Mouse (Mus musculus) adrenal gland, adult (tissue): Measurements from ENCODE around the gene Agxt2.

ENCODE experiments used
- DNase-seq, 2 experiments: peaks; one replicate each; pipeline ENCODE4 v3.0.0; 2022 to 2023; ENCODE audit warnings: low spot score in 1 of 2; ENCODE audit not compliant: inconsistent age in 2 of 2

Gene Agxt2

DNA sequence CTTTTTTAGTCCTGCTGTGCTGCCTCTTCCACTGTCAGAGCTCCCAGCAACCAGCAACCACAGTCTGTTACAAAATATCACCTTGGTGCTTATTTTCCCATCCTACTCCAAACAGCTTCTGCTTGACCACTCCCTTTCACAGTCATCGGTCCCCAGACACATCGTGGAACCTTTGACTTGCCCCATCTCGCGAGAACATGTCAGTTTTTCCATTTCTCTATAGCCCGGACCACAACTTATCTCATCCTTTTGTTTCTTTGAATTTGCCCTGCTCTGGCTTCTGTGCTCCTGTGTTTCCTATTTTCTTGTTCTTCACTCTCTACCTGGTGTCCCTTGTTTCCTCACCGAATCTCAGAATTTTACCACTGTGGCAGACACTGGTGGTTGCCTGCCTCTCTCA lies 67.8 kb downstream of the Agxt2 start:
- DNase-seq: no peak

GRCm38 (mm10) chr15:10426545-10427266 lies 68.4 kb downstream of the Agxt2 start:
- no peak for DNase-seq

GRCm38 (mm10) chr15:10436893-10437292 lies 78.6 kb downstream of the Agxt2 start:
- no peak for DNase-seq

DNA sequence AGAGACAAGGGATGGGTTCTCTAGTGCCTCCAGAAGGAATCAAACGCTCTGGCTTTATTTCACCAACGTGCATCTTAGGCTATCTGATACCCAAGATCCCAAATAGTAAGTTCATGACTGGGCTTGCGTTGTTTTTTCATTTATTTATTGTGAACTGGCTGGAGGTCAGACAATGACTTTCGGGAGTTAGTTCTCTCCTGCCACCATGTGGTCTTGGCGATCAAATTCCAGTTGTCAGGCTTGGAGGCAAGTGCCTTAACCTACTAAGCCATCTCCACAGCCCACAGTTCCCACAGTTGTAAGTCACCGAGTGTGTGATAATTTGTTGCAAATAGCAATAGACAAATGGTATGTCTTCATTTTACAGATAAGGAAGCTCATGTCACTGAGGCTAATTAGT lies 81.6 kb downstream of the Agxt2 start:
- DNase-seq: peak; percentile 49 to 86

- DNase-seq: peak in 1 of 2 experiments; percentile 60
Measured at GRCm38 (mm10) chr15:10441493-10441892, 83.2 kb downstream of the Agxt2 start.

DNA sequence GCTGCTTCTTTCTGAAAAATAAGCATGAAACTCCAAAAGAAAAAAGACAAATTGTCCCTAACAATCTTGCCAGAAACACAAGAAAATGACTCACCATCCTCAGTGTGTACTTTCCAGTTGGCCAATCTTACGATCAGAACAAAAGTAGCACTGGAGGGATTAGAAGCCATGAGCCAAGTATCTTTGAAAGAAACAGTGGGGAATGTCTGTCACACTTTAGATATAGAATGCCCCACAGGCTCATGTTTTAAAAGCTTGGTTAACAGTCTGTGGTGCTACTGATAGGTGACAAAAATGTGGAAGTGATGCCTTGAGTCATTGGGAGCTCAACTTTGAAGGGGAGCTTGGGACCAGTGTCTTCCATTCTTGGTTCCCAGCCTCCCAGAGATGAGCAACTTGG lies 83.9 kb downstream of the Agxt2 start:
- DNase-seq: no peak

- DNase-seq: peak; percentile 65 to 87
Measured at GRCm38 (mm10) chr15:10447102-10447501, 88.8 kb downstream of the Agxt2 start.
